Mouse (Mus musculus) right cerebral cortex, postnatal 36 days (tissue): ENCODE measurements around the gene Cd81.
A peak's percentile ranks its signal among the peaks of the same experiment; 100 is the strongest.

ENCODE experiments used
- DNase-seq, 2 experiments: peaks; one replicate each; pipeline ENCODE4 v3.0.0; 2022; ENCODE audit warnings: low spot score in 2 of 2, mixed read lengths in 1 of 2

Cd81 gene

DNA sequence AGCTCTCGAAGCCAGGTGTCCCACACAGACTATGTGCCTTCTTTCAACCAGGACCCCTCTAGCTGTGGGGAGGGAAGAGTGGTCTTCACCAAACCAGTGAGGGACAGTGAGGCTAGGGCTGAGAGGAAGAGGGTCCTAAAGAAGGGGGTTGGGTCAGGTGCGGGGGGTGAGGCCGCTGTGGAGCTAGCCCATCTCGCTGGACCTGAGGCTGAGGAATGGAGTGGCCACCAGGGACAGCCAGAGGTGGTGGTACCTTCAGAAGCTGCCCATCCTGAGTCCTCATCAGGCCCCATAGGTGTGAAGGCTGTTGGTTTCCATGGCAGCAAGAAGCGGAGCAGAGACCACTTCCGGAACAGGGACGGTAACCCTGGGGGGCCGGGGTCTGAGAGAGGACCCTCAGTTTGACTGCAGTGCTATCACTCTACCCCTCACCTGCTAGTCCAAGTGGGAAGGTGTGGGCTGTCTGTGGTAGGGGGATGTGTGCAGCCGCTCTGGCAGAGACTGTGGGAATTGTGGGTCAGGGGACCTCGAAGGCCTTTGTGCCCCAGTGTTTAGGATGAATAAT is 18.0 kb downstream of the Cd81 start:
- DNase-seq: no peak

DNA sequence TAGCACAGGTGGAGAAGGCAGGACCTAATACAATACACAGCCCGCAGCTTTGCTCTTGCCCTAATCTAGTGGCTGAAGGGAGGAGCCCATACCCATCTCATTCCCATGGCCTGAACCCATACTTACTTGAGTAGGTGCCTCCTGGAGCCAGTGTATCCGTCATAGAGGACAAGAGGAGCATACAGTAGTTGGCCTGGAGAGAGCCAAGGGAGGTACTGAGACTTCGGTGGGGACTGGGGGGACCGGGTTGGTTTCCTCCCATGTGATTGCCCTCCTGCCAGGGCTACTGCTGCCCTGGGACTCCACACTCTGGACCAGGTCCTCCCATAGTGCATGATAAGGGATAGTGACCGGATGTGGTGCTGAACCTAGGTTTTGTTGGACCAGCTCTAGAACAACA is 20.1 kb downstream of the Cd81 start:
- DNase-seq: no peak

- no peak for DNase-seq
Observed at GRCm38 (mm10) chr7:143073086-143073485, 20.5 kb downstream of the Cd81 start.

DNA sequence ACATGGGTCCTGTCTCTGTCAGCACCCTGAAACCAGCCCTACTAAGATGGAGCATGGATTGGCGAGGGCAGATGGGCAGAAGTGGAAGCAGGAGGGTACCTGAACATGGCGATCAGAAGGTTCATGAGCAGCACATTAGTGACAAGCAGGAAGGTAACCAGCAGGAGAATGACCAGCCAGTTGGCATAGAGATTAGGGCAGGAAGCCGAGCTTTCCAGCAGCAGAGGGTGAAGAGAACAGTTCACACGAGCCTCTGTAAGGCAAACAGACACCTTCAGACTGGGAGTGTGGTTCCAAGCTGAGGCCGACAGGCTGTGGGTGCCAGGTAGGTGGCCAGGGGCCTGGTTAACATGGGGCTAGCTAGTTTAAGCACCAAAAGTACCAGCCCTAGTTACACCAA is 22.9 kb downstream of the Cd81 start:
- no peak for DNase-seq

DNA sequence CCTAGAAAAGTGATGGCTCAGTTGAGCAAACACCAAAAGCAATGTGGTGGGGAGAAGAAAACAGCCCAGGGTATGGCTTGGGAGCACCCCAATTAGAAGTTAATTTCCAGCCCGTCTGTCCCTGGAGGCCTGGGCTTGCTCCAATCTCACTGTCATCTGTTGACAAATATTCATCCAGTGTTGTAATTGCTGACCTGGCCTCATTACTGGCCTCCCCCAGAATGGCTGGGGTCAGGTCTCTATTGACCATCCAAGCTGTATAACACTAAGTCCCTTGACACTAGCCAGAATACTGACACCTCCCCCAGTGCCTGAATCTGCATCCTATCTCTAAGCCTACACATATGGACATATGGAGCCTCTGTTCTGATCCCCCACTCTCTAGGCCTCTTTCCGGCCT is 24.8 kb downstream of the Cd81 start:
- no peak for DNase-seq

DNA sequence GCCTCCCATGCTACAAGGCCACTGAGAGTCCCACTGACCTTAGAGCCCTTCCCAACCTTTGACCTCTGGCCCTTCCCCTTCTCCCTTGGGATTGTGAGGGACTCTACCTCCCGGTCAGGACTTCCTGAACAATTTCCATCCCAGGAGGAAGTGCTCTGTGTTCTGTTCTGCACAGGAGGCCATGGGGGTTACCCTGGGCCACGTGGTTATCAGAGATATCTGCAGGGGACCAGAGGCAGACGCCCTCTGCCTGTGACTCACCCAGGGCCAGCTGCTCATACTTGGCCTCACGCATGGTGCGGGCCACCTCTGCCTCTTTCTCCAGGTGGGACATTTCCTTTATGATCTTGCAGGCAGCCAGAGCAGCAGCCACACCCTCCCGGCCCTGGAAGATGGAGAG is 29.5 kb downstream of the Cd81 start:
- DNase-seq: no peak

DNA sequence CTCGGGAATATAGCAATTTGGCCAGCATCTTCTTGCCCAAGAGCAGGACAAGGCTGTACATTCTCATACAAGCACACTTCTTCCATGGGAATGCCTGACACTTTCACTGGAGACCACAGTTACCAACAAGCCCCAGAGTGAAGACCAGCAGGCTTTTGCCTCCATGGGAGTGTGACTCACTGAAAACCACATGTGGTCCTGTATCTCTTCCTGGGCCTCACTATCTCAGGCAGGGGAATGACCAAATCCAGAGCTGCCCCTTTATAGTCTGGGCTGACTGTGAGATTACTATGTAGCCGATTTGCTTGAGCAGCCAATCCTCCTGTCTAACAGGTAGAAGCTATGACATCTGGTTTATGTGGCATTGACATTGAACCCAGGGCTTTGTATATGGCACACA is 31.2 kb downstream of the Cd81 start:
- no peak for DNase-seq

DNA sequence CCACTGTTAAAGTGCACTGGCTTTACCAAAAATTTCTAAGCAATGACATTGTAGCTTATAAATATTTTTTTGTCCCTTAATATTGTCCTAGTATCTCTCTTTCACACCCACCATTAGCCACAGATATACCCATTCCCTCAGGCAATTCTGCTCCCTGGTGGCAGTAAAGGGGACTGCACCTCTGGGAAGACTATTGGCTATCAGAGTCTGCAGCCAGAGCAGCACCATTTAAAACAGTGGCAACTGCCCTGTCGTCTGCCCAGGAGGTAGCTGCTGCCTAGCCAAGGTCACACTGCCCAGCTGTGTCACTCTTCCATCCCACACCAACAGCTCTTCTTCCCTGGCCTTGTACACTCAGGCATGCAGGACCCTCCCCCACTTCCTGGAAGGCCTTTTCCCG is 33.8 kb downstream of the Cd81 start:
- no peak for DNase-seq

DNA sequence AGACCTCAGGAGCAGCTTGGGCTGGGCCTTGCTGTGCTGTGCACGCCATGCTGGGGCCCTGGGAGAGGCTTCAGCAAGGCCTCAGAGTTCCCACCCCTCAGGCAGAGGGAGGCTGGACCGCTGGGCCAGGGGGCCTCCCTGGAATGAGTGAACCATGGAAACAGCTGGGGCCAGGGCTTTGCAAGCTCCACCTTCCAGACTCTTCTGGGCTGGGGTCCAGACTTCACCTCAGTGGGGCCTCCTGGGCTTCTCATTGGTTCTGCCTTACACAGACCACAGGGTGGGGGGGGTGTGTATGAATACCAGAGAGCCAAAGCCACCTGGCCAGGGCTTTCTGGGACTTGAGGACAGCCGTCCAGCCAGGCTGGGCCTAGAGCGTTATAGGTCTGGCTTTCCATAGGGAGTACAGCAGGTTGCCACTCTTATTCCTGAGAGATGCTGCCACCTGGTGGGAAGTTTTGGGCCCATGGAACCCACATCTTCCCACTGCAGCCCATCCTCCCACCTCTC is 34.6 kb downstream of the Cd81 start:
- no peak for DNase-seq

DNA sequence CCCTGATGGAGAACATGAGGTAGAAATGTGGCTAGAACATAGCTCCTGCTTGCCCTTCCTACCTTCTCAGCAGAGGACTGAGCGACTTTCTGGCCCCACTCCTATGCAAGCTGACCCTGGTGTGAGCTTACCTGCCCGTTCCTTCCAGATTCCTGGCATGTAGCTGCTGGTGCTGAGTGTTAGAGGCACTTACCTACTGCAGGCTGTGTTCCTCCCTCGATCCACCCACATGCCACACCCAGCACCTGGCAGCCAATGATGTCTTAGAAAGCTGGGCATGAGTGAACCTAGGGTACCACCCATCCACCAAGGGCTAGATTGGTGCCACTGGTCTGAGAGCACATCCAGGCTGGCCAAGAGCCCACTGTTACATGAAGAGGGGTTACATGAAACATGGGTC is 41.3 kb downstream of the Cd81 start:
- DNase-seq: no peak

GRCm38 (mm10) chr7:143094592-143095553 is 42.3 kb downstream of the Cd81 start, which contains the start of gene Trpm5:
Gene Trpm5, minus strand, starts transcription at chr7:143094642.
- no peak for DNase-seq

GRCm38 (mm10) chr7:143095554-143095907 is 43.0 kb downstream of the Cd81 start:
- DNase-seq: no peak

GRCm38 (mm10) chr7:143100759-143101158 is 48.2 kb downstream of the Cd81 start:
- DNase-seq: peak; percentile 11 to 28

DNA sequence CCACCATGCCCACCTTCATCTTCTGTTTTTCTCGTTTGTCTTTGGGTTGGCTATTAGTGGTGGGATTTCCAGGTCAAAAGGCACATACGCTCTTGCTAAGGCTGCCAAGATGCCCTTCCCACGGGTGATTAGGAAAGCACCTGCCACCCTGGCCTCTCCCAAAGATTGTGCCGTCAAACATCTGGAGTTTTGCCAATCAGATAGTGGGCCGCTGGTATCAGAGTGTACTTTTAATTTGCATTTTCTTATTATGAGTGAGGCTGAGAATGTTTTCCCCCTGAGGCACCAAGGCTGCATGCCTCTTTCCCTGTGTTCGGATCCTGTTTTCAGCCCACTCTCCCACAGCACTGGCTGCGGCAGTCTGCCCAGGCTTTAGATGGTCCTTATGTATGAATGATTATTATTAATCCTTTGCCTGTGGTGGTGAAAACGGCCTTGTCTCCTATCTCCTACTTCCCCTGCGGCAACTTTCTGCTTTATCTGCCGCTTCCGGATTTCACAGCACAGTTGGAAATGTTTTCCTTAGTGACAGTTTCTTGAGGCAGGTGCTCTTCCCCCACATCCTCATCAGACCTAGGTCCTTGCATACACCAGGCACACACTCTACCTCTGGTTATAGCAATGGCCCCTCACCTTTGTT is 52.8 kb downstream of the Cd81 start:
- DNase-seq: no peak

DNA sequence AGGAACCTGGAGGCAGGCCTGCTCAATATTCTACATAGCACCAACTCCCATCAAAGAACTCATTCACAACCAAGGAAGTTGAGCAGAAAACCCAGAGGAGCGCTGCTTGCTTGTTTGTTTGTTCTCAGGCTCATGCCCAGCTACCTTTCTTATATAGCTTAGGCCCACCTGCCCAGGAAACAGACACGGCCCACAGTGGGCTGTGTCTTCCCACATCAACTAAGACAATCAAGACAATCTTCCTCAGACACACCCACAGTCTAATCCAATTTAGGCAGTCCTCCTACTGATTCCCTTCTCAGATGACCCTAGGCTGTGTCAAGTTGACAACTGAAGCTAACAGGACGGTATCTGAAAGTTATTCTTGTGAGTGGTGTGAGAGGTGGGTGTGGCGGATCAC is 53.5 kb downstream of the Cd81 start, which contains the start of gene Kcnq1:
Gene Kcnq1 (plus strand): TSS at position 301 of the 400 bp plus-strand sequence.
- no peak for DNase-seq

DNA sequence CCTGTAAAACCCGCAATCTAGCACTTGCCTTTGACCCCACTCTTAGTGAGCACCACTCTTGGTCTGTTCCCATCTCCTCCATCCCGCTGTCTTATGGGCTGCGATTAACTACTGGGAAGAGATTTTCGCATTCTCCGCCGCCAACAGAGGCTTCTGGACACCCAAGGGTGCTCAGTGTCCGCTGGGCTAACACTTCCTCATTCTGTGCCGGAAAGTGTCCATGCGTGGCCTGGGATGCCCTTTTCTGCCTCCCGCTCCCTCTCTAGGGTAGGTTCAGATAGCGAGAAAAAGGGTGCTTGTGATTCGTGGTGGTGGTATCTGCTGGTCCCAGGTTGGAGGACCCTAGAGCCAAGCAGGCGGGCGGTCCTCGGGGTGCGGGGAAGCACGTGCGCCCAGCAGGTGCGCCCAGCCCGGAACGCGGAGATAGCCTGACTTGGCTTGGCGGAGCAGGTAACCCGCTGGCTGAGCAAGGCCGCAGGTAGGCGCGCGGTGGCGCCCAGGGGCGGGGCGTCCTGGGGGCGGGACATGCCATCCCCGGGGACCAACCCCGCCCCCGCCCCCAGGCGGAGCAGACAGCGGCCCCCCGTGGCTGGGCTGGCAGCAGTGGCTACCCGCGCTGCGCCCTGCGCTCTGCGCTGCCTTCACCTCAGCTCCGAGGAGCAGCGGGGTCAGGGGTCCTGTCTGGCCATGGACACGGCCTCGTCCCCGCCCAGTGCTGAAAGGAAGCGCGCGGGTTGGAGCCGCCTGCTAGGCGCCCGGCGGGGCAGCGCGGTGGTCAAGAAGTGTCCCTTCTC is 54.3 kb downstream of the Cd81 start:
- no peak for DNase-seq

- no peak for DNase-seq
Observed at GRCm38 (mm10) chr7:143108200-143108599, 55.7 kb downstream of the Cd81 start.

DNA sequence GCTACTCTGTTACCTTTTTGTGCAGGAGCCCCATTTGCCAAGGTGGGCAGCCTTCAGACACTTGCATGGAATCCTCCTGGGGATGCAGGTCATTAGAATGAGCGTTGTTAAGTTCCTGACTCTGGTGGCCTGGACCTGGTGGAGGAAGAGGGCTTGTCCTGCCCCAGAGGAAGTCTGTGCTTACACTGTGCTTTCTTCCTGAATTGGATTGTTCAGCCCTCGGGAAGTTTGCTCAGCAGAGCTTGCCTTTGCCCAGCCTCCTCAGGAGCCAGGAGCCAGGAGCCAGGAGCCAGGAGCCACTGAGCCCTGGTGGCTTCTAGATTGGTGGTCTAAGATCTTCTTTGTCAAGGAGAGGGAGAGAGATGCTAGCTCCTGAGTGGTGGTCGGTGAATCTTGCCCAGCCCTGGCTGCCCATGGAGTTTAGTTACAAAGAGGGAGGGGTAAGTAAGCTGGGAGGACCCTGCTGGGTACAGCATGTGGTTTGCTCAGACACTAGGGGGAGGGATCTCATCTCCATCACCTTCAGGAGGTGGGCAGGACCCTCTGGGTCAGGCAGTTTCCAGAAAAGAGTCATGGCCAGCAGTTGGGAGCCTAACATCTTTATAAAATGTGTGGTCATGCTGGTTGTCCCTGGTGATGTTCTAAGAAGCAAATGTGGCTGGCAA is 56.6 kb downstream of the Cd81 start:
- DNase-seq: no peak

- DNase-seq: no peak
Observed at GRCm38 (mm10) chr7:143109696-143110095, 57.2 kb downstream of the Cd81 start.

GRCm38 (mm10) chr7:143110803-143111202 is 58.3 kb downstream of the Cd81 start:
- no peak for DNase-seq

GRCm38 (mm10) chr7:143111719-143112118 is 59.2 kb downstream of the Cd81 start:
- DNase-seq: no peak
